Mouse (Mus musculus) layer of hippocampus, postnatal 25 days (tissue): ENCODE data around the gene Magea6. TPM values are rescaled to one million over a fixed set of nuclear protein-coding genes. Genes with fewer than 3 reads are reported as not detected.
"Not testable (repeated sequence)": the region's sequence is repeated elsewhere in the genome, so short reads cannot be mapped to it uniquely, and the experiment has no call there.

Experiments
- DNase-seq, 2 experiments: peaks; one replicate each; pipeline ENCODE4 v3.0.0; 2022; ENCODE audit warnings: mixed read lengths in 2 of 2, low spot score in 1 of 2; ENCODE audit errors: extremely low spot score in 1 of 2
- total RNA-seq, 2 experiments: library from RNA; stranded (reverse); gene quantifications; 2 replicates each; pipeline ENCODE4 v1.2.3; 2021

Magea6 gene
- total RNA-seq = not detected

DNA sequence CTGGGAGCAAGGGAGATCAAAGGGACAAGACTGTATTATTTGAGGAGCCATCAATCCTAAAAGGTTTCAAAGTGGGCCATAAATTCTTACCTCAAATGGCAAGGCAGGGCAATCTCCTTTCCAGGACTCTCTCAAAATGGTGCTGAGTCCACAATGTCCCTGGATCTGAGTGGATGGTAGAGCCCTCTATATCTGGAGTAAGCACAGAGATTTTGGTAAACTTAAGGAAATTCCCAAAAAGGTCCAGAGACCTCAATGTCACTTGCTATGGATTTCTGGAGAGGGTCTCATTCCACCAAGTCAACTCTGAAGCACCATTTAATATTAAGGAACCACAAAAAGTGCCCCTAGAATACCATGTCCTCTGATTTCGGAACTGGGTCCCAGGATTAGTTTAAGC, at the start of gene Magea6:
Gene Magea6 (minus strand): TSS at position 101 of the 400 bp plus-strand sequence.
- not testable (repeated sequence) for DNase-seq

DNA sequence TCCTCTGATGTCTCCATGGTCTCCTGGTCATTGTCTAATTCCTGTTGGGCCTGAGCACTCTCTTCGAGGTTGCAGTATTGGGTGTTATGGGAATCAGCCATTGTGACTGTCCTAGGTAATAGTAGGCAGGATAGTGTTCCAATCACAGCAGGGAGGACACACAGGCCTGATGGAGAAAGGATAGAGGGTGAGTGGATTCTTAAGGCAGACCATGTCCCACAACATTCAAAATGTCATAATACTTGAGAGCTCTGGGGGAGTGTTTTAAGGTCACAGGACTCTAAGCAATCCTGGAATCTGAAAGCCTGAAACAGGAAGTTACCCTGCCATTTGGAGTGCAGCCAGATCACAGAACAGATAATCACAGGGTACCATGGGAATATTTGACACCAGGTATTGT, 13.6 kb upstream of the Magea6 start, which contains the start of gene Magea3:
Gene Magea3 (minus strand): TSS at position 101 of the 400 bp plus-strand sequence.
- not testable (repeated sequence) for DNase-seq

DNA sequence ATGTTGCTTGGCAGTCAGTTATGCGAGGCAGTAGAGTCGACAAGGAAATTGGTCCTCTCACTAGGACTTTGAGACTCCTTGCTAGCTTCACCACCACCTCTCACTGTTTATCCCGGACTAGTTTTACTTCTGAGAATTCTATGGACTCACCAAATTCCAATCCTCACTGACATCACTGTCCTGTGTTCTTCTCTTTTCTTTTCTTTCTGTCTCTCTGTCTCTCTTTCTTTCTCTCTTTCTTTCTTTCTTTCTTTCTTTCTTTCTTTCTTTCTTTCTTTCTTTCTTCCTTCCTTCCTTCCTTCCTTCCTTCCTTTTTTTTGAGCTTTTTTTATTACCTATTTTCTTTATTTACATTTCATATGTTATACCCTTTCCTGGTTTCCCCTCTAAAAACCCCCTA, 45.6 kb downstream of the Magea6 start, which contains the start of gene Cldn34b1:
Gene Cldn34b1 (minus strand): TSS at position 101 of the 400 bp plus-strand sequence.
- DNase-seq = not testable (repeated sequence)

Other genes starting within 250 kb of the Magea6 start
- not detected for gene Cldn34b1, start 45.7 kb downstream of the Magea6 start, total RNA-seq
- gene Magea3, start 13.5 kb upstream of the Magea6 start, total RNA-seq = not detected
- not detected for gene Magea8, start 59.9 kb upstream of the Magea6 start, total RNA-seq
- not detected for gene Magea5, start 127.2 kb upstream of the Magea6 start, total RNA-seq
- not detected for gene Magea1, start 153.8 kb upstream of the Magea6 start, total RNA-seq
- gene Magea2, start 157.7 kb upstream of the Magea6 start, total RNA-seq = not detected
- gene Cldn34b2, start 192.4 kb upstream of the Magea6 start, total RNA-seq = not detected